In genomic region chr1:51386874-51387273, GRCm38 (mm10) we compare ENCODE assay signal across 26 mouse cellular contexts.
DNase-seq lines count a peak whose midpoint lies in the region; ATAC-seq and TF ChIP-seq lines count a peak whose summit lies in the region.
"Had no signal": no experiment of that assay in that cellular context is flagged by ENCODE, and none has a peak within 500 bp of the region (broad histone marks: within the 10 kb centered on the region; RNA-seq: fewer than 3 reads in every experiment).

No protein-coding gene starts in this region.

- no peak for ATAC-seq in intestine, embryonic 16.5 days
- ATAC-seq: activated CD4-positive, CD25-positive, alpha-beta regulatory T cell, adult 4 months; CD4-positive, CD25-positive, alpha-beta regulatory T cell, adult 4 months; forebrain, embryonic 14.5 days; forebrain, embryonic 16.5 days had no signal

- H3K4me1 ChIP-seq in intestine, embryonic 16.5 days (ENCODE audit: control insufficient read depth, insufficient read depth, low read length): no peaks in the 10 kb centered on the region
- H3K4me1 ChIP-seq: embryonic facial prominence, embryonic 13.5 days; embryonic facial prominence, embryonic 15.5 days; forebrain, embryonic 10.5 days; forebrain, embryonic 12.5 days had no signal

- H3K9me3 ChIP-seq in intestine, embryonic 16.5 days (ENCODE audit: control insufficient read depth, low read length): no peaks in the 10 kb centered on the region
- H3K9me3 ChIP-seq: embryonic facial prominence, embryonic 13.5 days; embryonic facial prominence, embryonic 15.5 days; forebrain, embryonic 10.5 days; forebrain, embryonic 12.5 days; G1E had no signal

- no peak overlapping the region for H3K4me2 ChIP-seq in myocyte (ENCODE audit: low read depth)
- no peak overlapping the region for H3K4me2 ChIP-seq in intestine, embryonic 16.5 days (ENCODE audit: low read depth, low read length)
- H3K4me2 ChIP-seq: embryonic facial prominence, embryonic 13.5 days; embryonic facial prominence, embryonic 15.5 days; forebrain, embryonic 12.5 days had no signal

- H3ac ChIP-seq in myocyte (ENCODE audit: control insufficient read depth, insufficient read length): no peak overlapping the region

- no peak overlapping the region for H3K9ac ChIP-seq in intestine, embryonic 16.5 days (ENCODE audit: low read depth, low read length)
- H3K9ac ChIP-seq: embryonic facial prominence, embryonic 13.5 days; embryonic facial prominence, embryonic 15.5 days; forebrain, embryonic 12.5 days had no signal

- no peak overlapping the region for H3K27ac ChIP-seq in intestine, embryonic 16.5 days (ENCODE audit: low read length)
- H3K27ac ChIP-seq: embryonic facial prominence, embryonic 13.5 days; embryonic facial prominence, embryonic 15.5 days; forebrain, embryonic 10.5 days; forebrain, embryonic 12.5 days had no signal

- peak; percentile 75 for DNase-seq in 3T3-L1 (ENCODE audit: low read depth, low spot score)
- DNase-seq in Muller cell, postnatal 12 days (ENCODE audit: inconsistent ontology term): peak; percentile 42
- no peak for DNase-seq in adrenal gland, postnatal 36 days
- DNase-seq in right cerebral cortex, postnatal 10 days (ENCODE audit: low spot score in 2 of 2): no peak
- DNase-seq: adrenal gland, adult 8-10 months; adrenal gland, postnatal 14 days; cerebellum, adult 11 months; cerebellum, adult 18-20 months; cerebellum, adult 8-10 months; cerebellum, adult 9-11 months; cerebellum, postnatal 14 days; cerebellum, postnatal 36 days; embryo, embryonic 11 days had no signal

- no peaks in the 10 kb centered on the region for H3K79me2 ChIP-seq in myocyte (ENCODE audit: control insufficient read depth, insufficient read depth)

- H3K4me3 ChIP-seq in myocyte: no peak overlapping the region
- no peak overlapping the region for H3K4me3 ChIP-seq in intestine, embryonic 16.5 days (ENCODE audit: low read length)
- H3K4me3 ChIP-seq: embryonic facial prominence, embryonic 13.5 days; embryonic facial prominence, embryonic 15.5 days; erythroblast, embryonic 14.5 days; forebrain, embryonic 10.5 days; forebrain, embryonic 12.5 days had no signal

- WGBS in intestine, embryonic 16.5 days: 88% methylated on average over 3 of the region's 3 CpGs

- no peaks in the 10 kb centered on the region for H3K36me3 ChIP-seq in myocyte (ENCODE audit: control insufficient read depth, insufficient read depth)
- no peaks in the 10 kb centered on the region for H3K36me3 ChIP-seq in intestine, embryonic 16.5 days (ENCODE audit: control insufficient read depth, insufficient read depth, low read length)
- H3K36me3 ChIP-seq: embryonic facial prominence, embryonic 13.5 days; embryonic facial prominence, embryonic 15.5 days; forebrain, embryonic 10.5 days; forebrain, embryonic 12.5 days; G1E had no signal

- no peak for TF ChIP-seq POLR2A in myocyte (IDR thresholded peaks at IDR 0.05; ENCODE audit: insufficient read length, low read depth)

- no peaks in the 10 kb centered on the region for H3K27me3 ChIP-seq in myocyte (ENCODE audit: control insufficient read depth, insufficient read depth, insufficient read length)
- H3K27me3 ChIP-seq in intestine, embryonic 16.5 days (replicated peaks; ENCODE audit: control insufficient read depth, insufficient read depth, low read length): no peaks in the 10 kb centered on the region
- H3K27me3 ChIP-seq: CH12.LX; embryonic facial prominence, embryonic 13.5 days; embryonic facial prominence, embryonic 15.5 days; forebrain, embryonic 12.5 days had no signal

TF ChIP-seq in myocyte, 11 proteins besides CTCF, POLR2A, EP300 and RAD21:
- TF ChIP-seq MAX (IDR thresholded peaks at IDR 0.05; ENCODE audit: low read depth) (no peak), TCF12 (IDR thresholded peaks at IDR 0.05; ENCODE audit: insufficient read depth, poor library complexity, severe bottlenecking) (no peak), POLR2AphosphoS2 (IDR thresholded peaks at IDR 0.05; ENCODE audit: insufficient read length, low read depth) (no peak), REST (IDR thresholded peaks at IDR 0.05; ENCODE audit: insufficient read depth, insufficient read length) (no peak), MYOG (IDR thresholded peaks at IDR 0.05; ENCODE audit: control insufficient read depth in 1 of 3, insufficient read depth in 1 of 3, insufficient read length in 2 of 3, low read depth in 2 of 3) (no peak), MYOD1 (IDR thresholded peaks at IDR 0.05; ENCODE audit: control insufficient read depth in 1 of 3, insufficient read length in 2 of 3, low read depth in 2 of 3) (peak in 2 of 3 experiments; percentile 50 to 56), TCF3 (IDR thresholded peaks at IDR 0.05; ENCODE audit: insufficient read length, low read depth) (no peak), E2F4 (IDR thresholded peaks at IDR 0.05; ENCODE audit: insufficient read depth) (no peak), SRF (IDR thresholded peaks at IDR 0.05; ENCODE audit: control insufficient read depth, insufficient read length, low read depth) (peak; percentile 41), CEBPB (IDR thresholded peaks at IDR 0.05; ENCODE audit: insufficient read depth, poor library complexity, severe bottlenecking) (no peak)

Comparison
In these comparisons a context has a peak if more than half of its experiments do, and no peak if none do; other contexts are left out.
1. DNase-seq: peak in 3T3-L1 (single experiment) and Muller cell, postnatal 12 days (single experiment); none in adrenal gland, postnatal 36 days (0 of 2) and right cerebral cortex, postnatal 10 days (0 of 2).